Mouse (Mus musculus): ENCODE data around the gene Rbfox3.

DNA sequence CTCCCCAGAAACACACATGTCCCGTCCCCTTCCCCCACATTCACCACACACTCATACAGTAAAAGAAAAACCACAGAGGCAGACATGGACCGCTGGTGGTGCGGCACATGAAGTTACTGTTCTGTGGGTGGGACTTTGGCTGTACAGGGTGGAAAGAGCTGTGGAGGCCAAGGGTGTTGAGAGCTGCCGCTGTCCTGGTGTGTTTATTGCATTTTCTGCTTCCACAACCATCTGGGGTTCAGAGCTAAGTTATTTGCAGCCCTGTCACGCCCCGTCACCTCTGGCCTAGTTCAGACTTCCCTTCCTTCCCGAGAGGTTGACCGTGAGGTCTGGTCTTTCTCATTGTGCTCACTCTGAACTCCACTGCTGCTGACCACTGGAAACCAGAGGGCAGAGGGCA, 452.3 kb downstream of the Rbfox3 start:
- no peak for TF ChIP-seq CTCF (IDR thresholded peaks at IDR 0.05; ENCODE audit: low read depth, low read length)
- TF ChIP-seq TAL1 (conservative IDR thresholded peaks at IDR 0.05; ENCODE audit: low read depth, low read length): no peak
- no peak for TF ChIP-seq POLR2AphosphoS5 (IDR thresholded peaks at IDR 0.05; ENCODE audit: insufficient replicate concordance, low read depth, low read length)
- no peak for TF ChIP-seq GATA1 (IDR thresholded peaks at IDR 0.05; ENCODE audit: borderline replicate concordance, low read length)

Data from G1E (cell line).